Mouse (Mus musculus): ENCODE measurements around the gene Ccdc85a. TPM values are rescaled to one million over a fixed set of nuclear protein-coding genes. Genes with fewer than 3 reads are reported as not detected.

Gene Ccdc85a
- polyA plus RNA-seq (2017; shearing (Covaris generic)), result 0.12 TPM

DNA sequence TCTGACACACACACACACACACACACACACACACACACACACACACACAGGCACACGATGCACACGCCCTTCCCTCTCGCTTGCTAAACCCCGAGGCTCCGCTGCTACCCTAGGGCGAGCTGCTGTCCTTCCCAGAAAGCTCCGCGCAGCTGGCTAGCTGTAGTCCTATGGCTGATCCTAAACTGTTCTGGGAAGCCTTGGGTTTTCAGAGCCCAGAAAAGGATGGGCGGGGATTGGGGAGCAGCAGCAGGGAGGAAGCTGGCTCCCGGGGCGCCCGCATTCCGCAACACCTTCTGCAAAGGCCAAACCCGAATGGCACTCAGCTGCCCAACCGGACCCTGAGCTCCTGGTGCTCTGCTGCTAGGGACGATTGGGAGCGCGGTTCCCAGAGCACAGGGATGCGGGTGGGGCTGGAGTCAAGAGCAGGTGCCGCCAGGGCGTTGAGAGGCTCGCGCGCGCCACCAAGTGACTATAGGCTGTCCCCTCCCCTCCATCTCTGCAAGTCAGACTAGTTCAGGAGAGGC lies at the start of gene Ccdc85a:
Ccdc85a (minus strand) TSS at position 414 of the 524 bp plus-strand sequence.

GRCm38 (mm10) chr11:28339224-28340150 lies 244.6 kb downstream of the Ccdc85a start, which contains the start of gene Gm6685:
Gm6685 (minus strand) TSS chr11:28339867.

Other genes starting within 250 kb of the Ccdc85a start
- gene Gm6685, start 244.5 kb downstream of the Ccdc85a start, polyA plus RNA-seq (2017; shearing (Covaris generic)), result not detected

Data from inflammation-experienced regulatory T-cells, adult 16 weeks (primary cell).